Mouse (Mus musculus): ENCODE results near the gene Hps5. TPM values are rescaled to one million over a fixed set of nuclear protein-coding genes. Genes with fewer than 3 reads are reported as not detected.
A peak's percentile ranks its signal among the peaks of the same experiment; 100 is the strongest.
"Not testable (repeated sequence)": the region's sequence is repeated elsewhere in the genome, so short reads cannot be mapped to it uniquely, and the experiment has no call there.

Gene Hps5
- polyA plus RNA-seq, 1 experiment from 2014 or later: 6.4 TPM

DNA sequence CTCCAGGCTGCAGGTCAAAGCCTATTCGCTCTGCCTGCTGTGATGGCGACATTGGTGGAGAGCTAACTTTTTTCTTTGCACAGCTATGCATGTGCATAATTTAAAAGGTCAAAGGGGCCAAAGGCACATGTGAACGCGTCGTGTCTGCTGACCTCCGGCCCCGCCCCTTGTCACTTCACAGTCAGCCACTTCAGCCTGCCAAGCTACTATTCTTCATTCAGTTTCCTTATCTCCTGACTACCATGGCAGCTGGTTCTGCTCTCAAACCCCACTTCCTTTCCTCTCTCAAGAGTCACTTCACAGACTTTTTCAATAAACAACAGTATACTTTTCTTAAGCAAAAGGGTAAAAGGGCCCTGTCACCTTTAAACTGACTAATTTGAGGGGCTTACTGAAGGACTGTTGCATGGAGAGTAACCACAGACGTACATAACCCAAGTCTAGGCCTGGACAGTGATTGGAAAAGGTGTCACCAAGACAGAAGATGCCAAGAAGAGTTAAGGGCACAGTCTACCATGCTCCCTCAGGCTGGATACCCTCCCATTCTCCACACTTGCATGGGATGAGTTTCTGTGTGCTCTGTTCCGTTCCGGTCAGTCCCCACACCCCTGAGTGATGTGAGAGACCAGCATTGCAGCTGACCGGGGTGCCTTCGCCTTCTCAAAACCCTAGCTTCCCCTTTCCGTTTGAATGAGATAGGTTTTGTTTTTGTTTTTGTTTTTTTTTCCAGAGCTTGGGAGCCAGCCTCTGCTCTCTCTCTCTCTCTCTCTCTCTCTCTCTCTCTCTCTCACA, 35.1 kb upstream of the Hps5 start:
- 0 out of 2 replicates have a peak overlapping the region, but pooled peaks have one; percentile 18 for H3K27ac ChIP-seq (replicated peaks)
- no peak overlapping the region for H3K9ac ChIP-seq (ENCODE audit: low read length)
- TF ChIP-seq CTCF (IDR thresholded peaks at IDR 0.05; ENCODE audit: low read depth) (no peak), EP300 (optimal IDR thresholded peaks at IDR 0.05) (no peak)
- H3K36me3 ChIP-seq (ENCODE audit: control insufficient read depth, insufficient read depth, low read length): no peaks in the 10 kb centered on the region
- H3K4me2 ChIP-seq (replicated peaks; ENCODE audit: low read depth): no peak overlapping the region
- no peaks in the 10 kb centered on the region for H3K9me3 ChIP-seq (ENCODE audit: control insufficient read depth, low read length)
- H3K4me1 ChIP-seq (replicated peaks; ENCODE audit: control insufficient read depth, insufficient read depth): no peaks in the 10 kb centered on the region
- no peak overlapping the region for H3K4me3 ChIP-seq (ENCODE audit: low read depth, low read length)
- DNase-seq (ENCODE audit: low spot score) (no peak), ATAC-seq (ENCODE audit: low FRiP score, low TSS enrichment) (no peak; the same call in 1 of the 2 replicates)
- H3K27me3 ChIP-seq (ENCODE audit: control insufficient read depth, insufficient read depth, low read length): no peaks in the 10 kb centered on the region
- 58% methylated on average over 13 of the region's 13 CpGs for WGBS

GRCm38 (mm10) chr7:46829911-46830310, 34.0 kb upstream of the Hps5 start:
- Histone ChIP-seq H3K4me1 (replicated peaks; ENCODE audit: control insufficient read depth, insufficient read depth) (no peaks in the 10 kb centered on the region), H3K9ac (ENCODE audit: low read length) (no peak overlapping the region), H3K4me2 (replicated peaks; ENCODE audit: low read depth) (no peak overlapping the region), H3K4me3 (ENCODE audit: low read depth, low read length) (no peak overlapping the region), H3K36me3 (ENCODE audit: control insufficient read depth, insufficient read depth, low read length) (no peaks in the 10 kb centered on the region), H3K27me3 (ENCODE audit: control insufficient read depth, insufficient read depth, low read length) (no peaks in the 10 kb centered on the region), H3K9me3 (ENCODE audit: control insufficient read depth, low read length) (no peaks in the 10 kb centered on the region), H3K27ac (replicated peaks) (no peak overlapping the region)
- WGBS: 78% methylated on average over 12 of the region's 12 CpGs
- TF ChIP-seq EP300 (optimal IDR thresholded peaks at IDR 0.05): no peak
- no peak for TF ChIP-seq CTCF (IDR thresholded peaks at IDR 0.05; ENCODE audit: low read depth)
- ATAC-seq (ENCODE audit: low FRiP score, low TSS enrichment): no peak
- no peak for DNase-seq (ENCODE audit: low spot score)

DNA sequence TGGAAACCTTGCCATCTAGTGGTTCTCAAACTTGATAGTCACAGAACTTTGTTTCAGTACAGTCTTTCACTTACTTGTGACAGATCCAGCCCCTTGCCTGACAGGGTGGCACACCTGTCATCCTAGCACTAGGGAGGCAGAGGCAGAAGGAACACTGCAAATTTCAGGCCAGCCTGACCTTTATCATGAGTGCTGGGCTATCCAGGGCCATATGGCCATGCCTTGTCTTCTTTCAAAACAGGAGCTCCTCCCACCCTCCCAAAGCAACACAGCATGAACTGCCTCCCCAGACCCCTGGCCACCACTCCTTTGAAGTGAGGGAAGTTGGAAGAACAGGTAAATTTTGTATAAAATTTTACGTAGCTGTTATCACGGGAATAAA, 31.9 kb upstream of the Hps5 start:
- H3K9ac ChIP-seq (ENCODE audit: low read length): no peak overlapping the region
- H3K9me3 ChIP-seq (ENCODE audit: control insufficient read depth, low read length): no peaks in the 10 kb centered on the region
- H3K27ac ChIP-seq (replicated peaks): no peak overlapping the region
- TF ChIP-seq EP300 (optimal IDR thresholded peaks at IDR 0.05): no peak
- no peak for TF ChIP-seq CTCF (IDR thresholded peaks at IDR 0.05; ENCODE audit: low read depth)
- 91% methylated on average over 2 of the region's 2 CpGs for WGBS
- no peak for ATAC-seq (ENCODE audit: low FRiP score, low TSS enrichment)
- DNase-seq (ENCODE audit: low spot score): no peak
- no peaks in the 10 kb centered on the region for H3K27me3 ChIP-seq (ENCODE audit: control insufficient read depth, insufficient read depth, low read length)
- H3K4me1 ChIP-seq (replicated peaks; ENCODE audit: control insufficient read depth, insufficient read depth): no peaks in the 10 kb centered on the region
- H3K36me3 ChIP-seq (ENCODE audit: control insufficient read depth, insufficient read depth, low read length): no peaks in the 10 kb centered on the region
- H3K4me3 ChIP-seq (ENCODE audit: low read depth, low read length): no peak overlapping the region
- H3K4me2 ChIP-seq (replicated peaks; ENCODE audit: low read depth): no peak overlapping the region; the same call in 1 of the 2 replicates

GRCm38 (mm10) chr7:46827046-46827802, 31.4 kb upstream of the Hps5 start:
- H3K27ac ChIP-seq (replicated peaks): no peak overlapping the region
- no peaks in the 10 kb centered on the region for H3K9me3 ChIP-seq (ENCODE audit: control insufficient read depth, low read length)
- no peaks in the 10 kb centered on the region for H3K4me1 ChIP-seq (replicated peaks; ENCODE audit: control insufficient read depth, insufficient read depth)
- no peak for DNase-seq (ENCODE audit: low spot score)
- H3K36me3 ChIP-seq (ENCODE audit: control insufficient read depth, insufficient read depth, low read length): peaks cover 3% of the 10 kb centered on the region; the same call in 1 of the 2 replicates
- ATAC-seq (ENCODE audit: low FRiP score, low TSS enrichment): 0 out of 2 replicates have a peak, but pooled peaks have one; percentile 54
- WGBS: 45% methylated on average over 20 of the region's 20 CpGs
- TF ChIP-seq EP300 (optimal IDR thresholded peaks at IDR 0.05): no peak
- no peak for TF ChIP-seq CTCF (IDR thresholded peaks at IDR 0.05; ENCODE audit: low read depth)
- H3K27me3 ChIP-seq (ENCODE audit: control insufficient read depth, insufficient read depth, low read length): no peaks in the 10 kb centered on the region
- H3K9ac ChIP-seq (ENCODE audit: low read length): no peak overlapping the region
- H3K4me3 ChIP-seq (ENCODE audit: low read depth, low read length): no peak overlapping the region
- H3K4me2 ChIP-seq (replicated peaks; ENCODE audit: low read depth): no peak overlapping the region; the same call in 1 of the 2 replicates

- not testable (repeated sequence) for H3K4me1 ChIP-seq (replicated peaks; ENCODE audit: control insufficient read depth, insufficient read depth); H3K4me3 ChIP-seq (ENCODE audit: low read depth, low read length); H3K4me2 ChIP-seq (replicated peaks; ENCODE audit: low read depth); DNase-seq (ENCODE audit: low spot score); H3K9ac ChIP-seq (ENCODE audit: low read length); H3K27me3 ChIP-seq (ENCODE audit: control insufficient read depth, insufficient read depth, low read length); H3K9me3 ChIP-seq (ENCODE audit: control insufficient read depth, low read length); H3K27ac ChIP-seq (replicated peaks); ATAC-seq (ENCODE audit: low FRiP score, low TSS enrichment)
- 61% methylated on average over 15 of the region's 15 CpGs for WGBS
- H3K36me3 ChIP-seq (ENCODE audit: control insufficient read depth, insufficient read depth, low read length): peaks cover 21% of the 10 kb centered on the region
These were observed 25.2 kb upstream of the Hps5 start for GRCm38 (mm10) chr7:46820876-46821632.

Measured in stomach, postnatal 0 days (tissue).